Mouse (Mus musculus) kidney, postnatal 0 days (tissue): Measurements from ENCODE around the gene Arid4a. TPM values are rescaled to one million over a fixed set of nuclear protein-coding genes. Genes with fewer than 3 reads are reported as not detected.

Experiments
- ATAC-seq: fragments of 200-750 bp; cut with Nextera tagmentation; replicated peaks from 2 replicates; pipeline ENCODE4 v1.8.0; 2017; ENCODE audit warnings: low read depth, moderate number of reproducible peaks, moderate TSS enrichment, moderate library complexity; ENCODE audit not compliant: low FRiP score
- DNase-seq: peaks from one replicate; pipeline ENCODE4 v3.0.0-alpha.2; 2016; ENCODE audit warnings: low spot score
- H3K27ac ChIP-seq: fragments of 300-500 bp; sonication (generic); 2 replicates; pipeline ENCODE4 v1.5.1; 2014; ENCODE audit warnings: mild to moderate bottlenecking
- H3K27me3 ChIP-seq: fragments of 300-500 bp; sonication (generic); 2 replicates; pipeline ENCODE4 v1.6.1; 2014; ENCODE audit warnings: low read length, mixed read lengths; ENCODE audit not compliant: insufficient read depth
- H3K36me3 ChIP-seq: fragments of 300-500 bp; sonication (generic); 2 replicates; pipeline ENCODE4 v1.6.1; 2014; ENCODE audit warnings: low read length, mixed read lengths; ENCODE audit not compliant: insufficient read depth
- H3K4me1 ChIP-seq: fragments of 300-500 bp; sonication (generic); replicated peaks from 2 replicates; pipeline ENCODE4 v1.6.1; 2014; ENCODE audit warnings: antibody characterized with exemption, low read length, mixed read lengths; ENCODE audit not compliant: insufficient read depth
- H3K4me2 ChIP-seq: fragments of 300-500 bp; sonication (generic); 2 replicates; pipeline ENCODE4 v1.6.1; 2014; ENCODE audit warnings: mild to moderate bottlenecking, low read length, moderate library complexity, mixed read lengths
- H3K4me3 ChIP-seq: fragments of 300-500 bp; sonication (generic); replicated peaks from 2 replicates; pipeline ENCODE4 v1.5.1; 2014; ENCODE audit warnings: low read depth, low read length
- H3K9ac ChIP-seq: fragments of 300-500 bp; sonication (generic); 2 replicates; pipeline ENCODE4 v1.6.1; 2014; ENCODE audit warnings: low read depth, low read length
- H3K9me3 ChIP-seq: fragments of 300-500 bp; sonication (generic); replicated peaks from 2 replicates; pipeline ENCODE4 v1.6.1; 2016; ENCODE audit warnings: low read length, inconsistent platforms, mixed read lengths
- CTCF ChIP-seq: IDR thresholded peaks from 2 replicates; pipeline ENCODE4 v1.5.1; 2016; ENCODE audit warnings: antibody characterized with exemption, low read depth, mild to moderate bottlenecking, moderate library complexity
- WGBS: fragments of 180-500 bp; shearing (Covaris S2); extraction: QIAGEN DNeasy Blood & Tissue Kit; methylation state at CpG from one replicate; pipeline ENCODE4 v1.1.7; 2014; 5-methylcytosine and 5-hydroxymethylcytosine counted together
- polyA plus RNA-seq: library from polyadenylated mRNA; unstranded; fragments of >200 nt; fragmentation: Nextera tagmentation; extraction: Ambion mirVana; gene quantifications from 2 replicates; pipeline ENCODE4 v1.2.1, GENCODE M21; 2015

Gene Arid4a
- polyA plus RNA-seq, 1 experiment from 2014 or later = 32.6 TPM

GRCm38 (mm10) chr12:71040462-71040861 is 24.7 kb downstream of the Arid4a start:
- ATAC-seq (no peak), DNase-seq (peak; percentile 45)
- no peak overlapping the region for H3K4me2 ChIP-seq
- H3K36me3 ChIP-seq = peaks cover 36% of the 10 kb centered on the region; the same call in 1 of the 2 replicates
- TF ChIP-seq CTCF = no peak
- H3K4me3 ChIP-seq = no peak overlapping the region
- no peak overlapping the region for H3K9ac ChIP-seq
- WGBS = 83% methylated on average over 7 of the region's 7 CpGs
- peak overlapping the region; percentile 19; the same call in 1 of the 2 replicates for H3K27ac ChIP-seq
- no peaks in the 10 kb centered on the region for H3K27me3 ChIP-seq
- H3K9me3 ChIP-seq = no peaks in the 10 kb centered on the region
- no peaks in the 10 kb centered on the region for H3K4me1 ChIP-seq

GRCm38 (mm10) chr12:71042451-71042850 is 26.7 kb downstream of the Arid4a start:
- Histone ChIP-seq H3K36me3 (peaks cover 29% of the 10 kb centered on the region; the same call in 1 of the 2 replicates), H3K27ac (no peak overlapping the region), H3K9me3 (no peaks in the 10 kb centered on the region), H3K27me3 (no peaks in the 10 kb centered on the region), H3K9ac (no peak overlapping the region), H3K4me2 (no peak overlapping the region), H3K4me3 (no peak overlapping the region), H3K4me1 (no peaks in the 10 kb centered on the region)
- no peak for TF ChIP-seq CTCF
- ATAC-seq (no peak), DNase-seq (no peak)
- WGBS = 100% methylated on average over 1 of the region's 1 CpGs

GRCm38 (mm10) chr12:71043571-71043970 is 27.8 kb downstream of the Arid4a start:
- no peak overlapping the region for H3K4me3 ChIP-seq
- WGBS = 70% methylated on average over 3 of the region's 3 CpGs
- no peaks in the 10 kb centered on the region for H3K9me3 ChIP-seq
- no peak overlapping the region for H3K4me2 ChIP-seq
- no peak for ATAC-seq
- no peak overlapping the region for H3K9ac ChIP-seq
- DNase-seq = no peak
- H3K4me1 ChIP-seq = no peaks in the 10 kb centered on the region
- H3K27ac ChIP-seq = no peak overlapping the region
- no peaks in the 10 kb centered on the region for H3K27me3 ChIP-seq
- H3K36me3 ChIP-seq = peaks cover 21% of the 10 kb centered on the region; the same call in 1 of the 2 replicates
- no peak for TF ChIP-seq CTCF

DNA sequence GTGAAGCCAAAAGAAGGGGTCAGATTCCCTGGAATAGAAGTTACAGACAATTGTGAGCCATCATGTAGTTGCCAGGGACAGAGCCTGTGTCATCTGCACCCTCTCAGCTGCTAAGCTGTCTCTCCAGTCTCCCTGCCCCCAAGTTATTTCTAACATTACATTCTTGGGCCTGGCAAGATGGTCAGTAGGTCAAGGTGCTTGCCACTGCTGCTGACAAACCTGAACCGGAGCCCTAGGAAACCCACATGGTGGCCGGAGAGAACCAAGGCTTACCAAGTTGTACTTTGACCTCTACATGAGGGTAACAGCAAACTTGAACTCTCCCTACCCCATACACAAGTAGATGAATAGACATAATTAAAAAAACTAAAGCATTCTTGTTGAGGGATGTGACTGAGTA is 28.7 kb downstream of the Arid4a start:
- DNase-seq = peak; percentile 8
- H3K4me1 ChIP-seq = no peaks in the 10 kb centered on the region
- no peaks in the 10 kb centered on the region for H3K9me3 ChIP-seq
- TF ChIP-seq CTCF = no peak
- no peak overlapping the region for H3K9ac ChIP-seq
- no peak overlapping the region for H3K27ac ChIP-seq
- no peak overlapping the region for H3K4me3 ChIP-seq
- WGBS = 61% methylated on average over 2 of the region's 2 CpGs
- H3K4me2 ChIP-seq = no peak overlapping the region
- H3K27me3 ChIP-seq = no peaks in the 10 kb centered on the region
- ATAC-seq = peak; percentile 74
- peaks cover 17% of the 10 kb centered on the region; the same call in 1 of the 2 replicates for H3K36me3 ChIP-seq

DNA sequence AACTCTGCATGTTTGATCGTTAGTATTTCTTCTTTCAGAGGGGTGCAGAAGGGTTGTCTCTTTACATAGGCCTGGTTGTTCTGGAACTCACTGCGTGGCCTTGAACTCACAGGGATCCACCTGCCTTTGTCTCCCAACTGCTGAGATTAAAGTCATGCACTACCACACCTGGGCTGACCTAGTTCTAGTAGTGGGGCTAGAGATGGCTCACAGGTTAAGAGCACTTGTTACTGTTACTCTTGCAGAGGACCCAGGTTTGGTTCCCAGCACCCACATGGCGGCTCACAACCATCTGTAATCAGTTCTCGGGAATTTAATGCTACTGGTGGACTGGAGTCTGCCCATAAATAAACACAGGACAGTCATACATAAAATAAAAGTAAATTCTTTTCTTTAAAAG is 30.7 kb downstream of the Arid4a start:
- DNase-seq (no peak), ATAC-seq (no peak)
- TF ChIP-seq CTCF = no peak
- Histone ChIP-seq H3K36me3 (peaks cover 3% of the 10 kb centered on the region; the same call in 1 of the 2 replicates), H3K4me2 (no peak overlapping the region), H3K4me1 (no peaks in the 10 kb centered on the region), H3K9ac (no peak overlapping the region), H3K27me3 (no peaks in the 10 kb centered on the region), H3K9me3 (no peaks in the 10 kb centered on the region), H3K27ac (no peak overlapping the region), H3K4me3 (no peak overlapping the region)
- WGBS = 98% methylated on average over 4 of the region's 4 CpGs

GRCm38 (mm10) chr12:71047473-71048078 is 31.8 kb downstream of the Arid4a start:
- H3K9me3 ChIP-seq = no peaks in the 10 kb centered on the region
- peak overlapping the region; percentile 19; the same call in 1 of the 2 replicates for H3K27ac ChIP-seq
- peak overlapping the region; percentile 37 for H3K4me2 ChIP-seq
- no peak overlapping the region for H3K4me3 ChIP-seq
- TF ChIP-seq CTCF = no peak
- DNase-seq = no peak
- WGBS = 51% methylated on average over 8 of the region's 8 CpGs
- H3K36me3 ChIP-seq = peaks cover 3% of the 10 kb centered on the region; the same call in 1 of the 2 replicates
- no peak overlapping the region for H3K9ac ChIP-seq
- H3K4me1 ChIP-seq = no peaks in the 10 kb centered on the region
- H3K27me3 ChIP-seq = no peaks in the 10 kb centered on the region
- ATAC-seq = no peak

GRCm38 (mm10) chr12:71048117-71048516 is 32.3 kb downstream of the Arid4a start:
- WGBS = 21% methylated on average over 7 of the region's 7 CpGs
- TF ChIP-seq CTCF = no peak
- no peak overlapping the region for H3K9ac ChIP-seq
- DNase-seq = peak; percentile 98
- H3K4me1 ChIP-seq = no peaks in the 10 kb centered on the region
- peak overlapping the region; percentile 19; the same call in 1 of the 2 replicates for H3K27ac ChIP-seq
- no peaks in the 10 kb centered on the region for H3K9me3 ChIP-seq
- no peak overlapping the region for H3K4me3 ChIP-seq
- no peaks in the 10 kb centered on the region for H3K27me3 ChIP-seq
- peak overlapping the region; percentile 37 for H3K4me2 ChIP-seq
- no peak; the same call in 1 of the 2 replicates for ATAC-seq
- peaks cover 3% of the 10 kb centered on the region; the same call in 1 of the 2 replicates for H3K36me3 ChIP-seq
